8 mouse cellular contexts compared by ENCODE assay signal in genomic region chr1:39392189-39392588, GRCm38 (mm10). TPM values are rescaled to one million over a fixed set of nuclear protein-coding genes. Genes with fewer than 3 reads are reported as not detected.
DNase-seq lines count a peak whose midpoint lies in the region; ATAC-seq and TF ChIP-seq lines count a peak whose summit lies in the region.

No protein-coding gene starts in this region.

- intact Hi-C loops in left cerebral cortex, postnatal 10 days (cut with DNase I): loop anchor here (2.0 to 5.0 kb wide), 2 partner anchors 80 to 131 kb away; no protein-coding TSS in a partner anchor

- H3K9me3 ChIP-seq in hindbrain, embryonic 16.5 days (ENCODE audit: control insufficient read depth, low read length): no peaks in the 10 kb centered on the region
- no peaks in the 10 kb centered on the region for H3K9me3 ChIP-seq in midbrain, embryonic 11.5 days (ENCODE audit: control insufficient read depth, low read length)

- H3K4me1 ChIP-seq in hindbrain, embryonic 16.5 days (ENCODE audit: control insufficient read depth, insufficient read depth, low read depth, low read length): no peaks in the 10 kb centered on the region
- no peaks in the 10 kb centered on the region for H3K4me1 ChIP-seq in midbrain, embryonic 11.5 days (ENCODE audit: control insufficient read depth, insufficient read depth, low read length)

- CTCF ChIA-PET in Patski (lab: Charles Lee): interaction anchor here (0.7 to 2.0 kb wide), 6 partner anchors 9 to 138 kb away, joined by 3 to 10 read pairs (median 3); no protein-coding TSS in a partner anchor

- no peak overlapping the region for H3K9ac ChIP-seq in hindbrain, embryonic 16.5 days (ENCODE audit: low read depth, low read length)
- H3K9ac ChIP-seq in midbrain, embryonic 11.5 days (ENCODE audit: low read length): no peak overlapping the region

- peaks cover 5% of the 10 kb centered on the region for H3K36me3 ChIP-seq in hindbrain, embryonic 16.5 days (ENCODE audit: control insufficient read depth, insufficient read depth, low read length)
- H3K36me3 ChIP-seq in midbrain, embryonic 11.5 days (ENCODE audit: control insufficient read depth, insufficient read depth, low read length): no peaks in the 10 kb centered on the region

- H3K27me3 ChIP-seq in Patski: no peaks in the 10 kb centered on the region
- no peaks in the 10 kb centered on the region for H3K27me3 ChIP-seq in hindbrain, embryonic 16.5 days (replicated peaks; ENCODE audit: control insufficient read depth, insufficient read depth, low read length)
- H3K27me3 ChIP-seq in midbrain, embryonic 11.5 days (ENCODE audit: control insufficient read depth, insufficient read depth, low read length): no peaks in the 10 kb centered on the region

- ATAC-seq in Patski: peak; percentile 55
- ATAC-seq in hindbrain, embryonic 16.5 days: peak; percentile 62
- ATAC-seq in midbrain, embryonic 11.5 days (ENCODE audit: low FRiP score): 0 out of 2 replicates have a peak, but pooled peaks have one; percentile 22

- in situ Hi-C loops in Patski (cut with MboI; ENCODE audit: low pct_unique_long_range_greater_than_20kb): loop anchor here (5.0 to 25.0 kb wide), 2 partner anchors 125 to 270 kb away; partner anchors contain the start of gene Creg2

- H3K4me2 ChIP-seq in hindbrain, embryonic 16.5 days (ENCODE audit: low read length): no peak overlapping the region
- no peak overlapping the region for H3K4me2 ChIP-seq in midbrain, embryonic 11.5 days

- H3K27ac ChIP-seq in hindbrain, embryonic 16.5 days (ENCODE audit: low read depth, low read length): no peak overlapping the region
- no peak overlapping the region for H3K27ac ChIP-seq in midbrain, embryonic 11.5 days (ENCODE audit: low read depth, low read length)

- no peak for DNase-seq in Patski (ENCODE audit: low read depth, low spot score)
- DNase-seq in cerebellum, adult 8-10 months: peak; percentile 86
- DNase-seq in frontal cortex, postnatal 14 days (ENCODE audit: low spot score in 2 of 2): peak; percentile 56 to 85
- peak; percentile 50 to 77 for DNase-seq in left cerebral cortex, postnatal 10 days (ENCODE audit: extremely low spot score in 1 of 2, low spot score in 2 of 2)
- peak; percentile 90 for DNase-seq in midbrain, embryonic 11.5 days (ENCODE audit: low spot score, missing footprints)
- DNase-seq in right cerebral cortex, postnatal 36 days (ENCODE audit: low spot score in 2 of 2): peak; percentile 44 to 64
- peak; percentile 62 to 80 for DNase-seq in urinary bladder, postnatal 4 days (ENCODE audit: low spot score in 2 of 2)

- no peak overlapping the region for H3K4me3 ChIP-seq in hindbrain, embryonic 16.5 days (ENCODE audit: low read length)
- H3K4me3 ChIP-seq in midbrain, embryonic 11.5 days (ENCODE audit: low read depth, low read length): no peak overlapping the region

- TF ChIP-seq CTCF in Patski (IDR thresholded peaks at IDR 0.05): peak; percentile 96

- POLR2A ChIA-PET in Patski (lab: Charles Lee): interaction anchor here (0.6 to 0.8 kb wide), 2 partner anchors 48 to 844 kb away, joined by 4 read pairs; no protein-coding TSS in a partner anchor

- 70% methylated on average over 3 of the region's 3 CpGs for WGBS in hindbrain, embryonic 16.5 days
- 59% methylated on average over 3 of the region's 3 CpGs for WGBS in midbrain, embryonic 11.5 days

RNA-seq across cellular contexts. Expression of gene Rpl31, which starts 24.5 kb away (rescaled TPM):
- polyA plus RNA-seq in Patski (2021): 452 TPM
- 257 and 276 TPM in 2 replicates for polyA plus RNA-seq in hindbrain, embryonic 16.5 days (2015; fragmentation: Nextera tagmentation; extraction: Ambion mirVana)
- 100 to 1,000 TPM; 490 to 500 TPM for total RNA-seq in left cerebral cortex, postnatal 10 days (2021)
- 430 and 474 TPM in 2 replicates for polyA plus RNA-seq in midbrain, embryonic 11.5 days (2014; fragmentation: Nextera tagmentation; extraction: Ambion mirVana)
